Mouse (Mus musculus) neutrophil, adult 83 days (primary cell): Measurements from ENCODE around the gene Fetub. TPM values are rescaled to one million over a fixed set of nuclear protein-coding genes. Genes with fewer than 3 reads are reported as not detected.

Experiments
- total RNA-seq, 2 experiments: library from RNA; stranded (reverse); gene quantifications; one replicate each; pipeline ENCODE4 v1.2.4; 2023

Fetub gene
- not detected for total RNA-seq

DNA sequence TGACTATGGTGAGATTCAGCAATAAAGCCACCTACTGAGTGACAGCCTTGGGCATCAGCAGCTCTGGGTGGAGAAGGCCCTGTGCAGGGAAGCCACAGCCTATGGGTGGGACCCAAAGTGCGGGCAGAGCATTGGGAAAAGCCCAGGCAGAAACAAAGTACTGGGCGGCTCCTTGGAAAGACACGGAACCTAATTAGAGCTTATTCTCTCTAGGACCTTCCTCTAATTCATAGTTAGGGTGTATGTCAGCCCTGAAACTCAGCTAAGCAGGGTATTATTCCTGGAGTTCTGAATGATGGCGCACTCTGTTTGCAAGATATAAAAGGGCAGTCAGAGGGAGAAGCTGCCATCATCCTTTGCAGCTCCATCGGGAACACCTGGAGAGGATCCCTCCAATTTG is at the start of gene Fetub:
Fetub (plus strand) TSS at position 301 of the 400 bp plus-strand sequence.

DNA sequence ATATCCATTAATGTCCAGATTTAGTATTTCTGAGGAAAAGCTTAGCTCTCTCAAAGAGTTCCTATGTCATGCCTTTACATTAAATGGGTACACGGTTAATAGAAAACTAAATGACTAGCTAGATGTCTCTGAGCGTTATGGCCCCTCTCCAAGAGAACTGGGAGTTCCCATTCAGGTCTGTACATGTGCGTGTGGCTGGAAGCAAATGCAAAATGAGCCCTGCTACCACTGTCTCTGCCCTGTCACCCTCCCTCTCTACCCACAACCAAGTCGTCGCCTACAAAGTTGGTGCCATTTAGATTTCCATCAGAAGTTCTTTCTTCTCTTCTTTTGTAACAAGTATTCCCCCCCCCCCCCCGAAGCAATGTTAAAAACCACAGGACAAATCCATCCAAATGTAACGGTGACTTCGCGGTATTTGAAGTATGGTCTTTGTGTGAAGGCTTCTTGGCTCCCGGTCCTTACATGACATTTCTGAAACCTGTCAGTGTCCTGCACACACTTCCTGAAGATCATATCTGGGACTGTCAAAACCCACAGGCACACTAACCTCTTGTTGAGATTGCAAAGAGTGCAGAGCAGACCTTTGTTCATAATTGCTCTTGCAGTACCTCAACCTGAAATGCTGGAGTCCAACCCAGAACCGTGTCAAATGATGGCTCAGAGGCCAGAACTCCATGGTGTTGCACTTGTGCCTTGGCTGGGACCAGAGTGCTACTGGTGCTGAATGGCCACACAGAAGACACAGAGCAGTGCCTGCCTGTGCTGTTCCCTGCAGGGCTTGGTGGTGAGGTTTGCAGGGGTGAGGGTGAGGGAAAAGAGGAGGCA is 27.2 kb upstream of the Fetub start, which contains the start of gene Ahsg:
Ahsg (plus strand) TSS at position 595 of the 828 bp plus-strand sequence.

DNA sequence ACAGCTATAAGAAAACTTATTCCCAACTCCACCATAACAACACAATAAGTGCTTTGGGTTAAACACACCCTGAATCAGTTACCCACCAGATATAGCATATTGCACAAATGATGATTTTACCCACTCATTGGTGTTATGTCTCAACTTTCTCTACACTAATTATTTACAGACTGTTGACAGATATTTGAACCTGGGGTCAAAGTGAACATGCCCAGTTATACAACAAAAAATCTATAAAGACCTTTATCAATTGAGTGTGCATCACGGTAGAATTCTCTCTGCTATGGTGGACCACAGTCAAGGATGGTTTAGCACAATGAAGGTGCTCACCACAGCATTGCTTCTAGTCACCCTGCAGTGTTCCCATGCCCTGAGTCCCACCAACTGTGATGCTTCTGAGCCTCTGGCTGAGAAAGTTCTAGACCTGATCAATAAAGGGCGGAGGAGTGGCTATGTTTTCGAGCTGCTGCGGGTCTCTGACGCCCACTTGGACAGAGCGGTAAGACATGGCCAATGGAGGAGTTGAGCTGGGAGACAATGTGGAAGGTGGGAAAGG is 32.8 kb downstream of the Fetub start, which contains the start of gene Hrg:
Hrg (plus strand) TSS at position 233 of the 556 bp plus-strand sequence.

Other genes with a start within 250 kb of the Fetub start
- not detected for gene Crygs, start 106.8 kb upstream of the Fetub start, total RNA-seq
- gene Tbccd1, start 60.7 kb upstream of the Fetub start, total RNA-seq: 10 to 100 TPM; 13.5 to 13.8 TPM
- 10 to 100 TPM; 50.0 to 54.0 TPM for gene Dnajb11, start 60.5 kb upstream of the Fetub start, total RNA-seq
- not detected for gene Ahsg, start 27.1 kb upstream of the Fetub start, total RNA-seq
- gene Hrg, start 32.7 kb downstream of the Fetub start, total RNA-seq: not detected
- gene Kng2, start 111.1 kb downstream of the Fetub start, total RNA-seq: not detected
- gene Kng1, start 139.5 kb downstream of the Fetub start, total RNA-seq: not detected
- 100 to 1,000 TPM; 483 to 514 TPM for gene Eif4a2, start 189.1 kb downstream of the Fetub start, total RNA-seq
- gene Rfc4, start 209.4 kb downstream of the Fetub start, total RNA-seq: 10 to 100 TPM; 28.1 to 28.5 TPM
- not detected for gene Adipoq, start 228.2 kb downstream of the Fetub start, total RNA-seq